Mouse (Mus musculus) ovary, adult 18-20 months (tissue): Measurements from ENCODE around the gene Fgd5.
"Not testable (repeated sequence)": the region's sequence is repeated elsewhere in the genome, so short reads cannot be mapped to it uniquely, and the experiment has no call there.

Experiments
- DNase-seq: peaks from one replicate; pipeline ENCODE4 v3.0.0; 2022; ENCODE audit warnings: low spot score, mixed read lengths

Gene Fgd5

DNA sequence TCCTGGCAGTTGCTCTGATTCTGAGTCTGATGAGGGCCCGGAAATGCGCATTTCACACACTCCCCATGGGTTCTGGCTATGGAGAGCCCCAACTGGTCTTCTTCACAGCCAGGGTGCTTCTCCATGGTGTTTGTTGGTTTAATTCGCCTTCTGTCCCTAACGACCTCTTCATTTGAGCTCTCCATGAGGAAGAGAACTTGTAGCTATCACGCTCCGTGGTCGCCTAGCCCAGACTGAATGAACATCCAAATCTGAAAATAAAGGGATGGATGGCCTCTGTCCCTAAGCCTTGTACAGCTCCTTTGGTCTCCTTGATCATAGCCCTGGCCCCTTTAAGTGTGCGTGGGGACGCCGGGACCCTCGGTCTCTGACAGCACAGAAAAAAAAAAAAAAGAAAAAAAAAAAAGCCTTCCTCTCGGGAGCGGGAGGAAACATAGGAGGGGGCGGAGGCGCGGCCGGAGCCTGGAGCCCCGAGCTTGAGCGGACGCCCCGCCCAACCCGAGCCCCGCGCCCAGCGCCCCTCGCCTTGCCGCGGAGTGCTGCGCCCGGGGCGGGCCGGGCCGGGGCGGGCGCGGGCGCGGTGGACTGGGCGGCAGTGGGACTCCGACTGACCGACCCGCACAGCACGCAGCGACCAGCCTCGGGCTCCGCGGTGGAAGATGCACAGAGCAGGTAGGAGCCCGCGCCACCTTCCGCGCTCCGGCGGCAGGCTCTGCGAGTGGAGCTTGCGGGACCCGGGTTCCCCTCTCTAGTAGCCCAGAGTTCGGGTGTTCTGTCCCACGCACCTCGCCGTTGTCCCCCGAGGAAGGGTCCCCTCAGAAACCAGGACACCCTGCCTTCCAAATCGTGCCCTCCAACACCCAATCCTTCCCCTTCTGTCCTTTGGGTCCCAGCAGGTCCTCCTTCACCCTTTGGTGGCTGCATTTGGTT lies at the start of gene Fgd5:
Gene Fgd5, plus strand, starts transcription at position 508 of the 930 bp plus-strand sequence.
- no peak for DNase-seq

DNA sequence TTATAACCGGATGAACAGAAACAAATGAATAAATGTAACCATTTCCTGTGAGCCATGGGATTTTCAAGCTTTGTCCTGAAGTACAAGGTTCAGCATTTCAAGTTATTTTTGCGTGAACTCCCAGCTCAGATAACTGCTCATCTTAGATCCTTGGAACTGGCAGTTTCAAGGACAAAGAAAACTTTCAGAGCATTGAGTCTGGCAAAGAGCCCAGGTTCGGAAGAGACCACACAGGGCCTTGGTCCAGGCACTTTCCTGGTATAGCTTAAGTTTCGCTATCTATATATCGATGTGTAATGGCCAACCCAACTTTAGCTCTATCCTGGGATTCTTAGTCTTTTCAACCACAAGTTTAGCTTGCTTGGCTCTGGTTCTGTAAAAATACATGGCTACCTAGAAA lies 47.4 kb upstream of the Fgd5 start:
- DNase-seq: peak; percentile 52

DNA sequence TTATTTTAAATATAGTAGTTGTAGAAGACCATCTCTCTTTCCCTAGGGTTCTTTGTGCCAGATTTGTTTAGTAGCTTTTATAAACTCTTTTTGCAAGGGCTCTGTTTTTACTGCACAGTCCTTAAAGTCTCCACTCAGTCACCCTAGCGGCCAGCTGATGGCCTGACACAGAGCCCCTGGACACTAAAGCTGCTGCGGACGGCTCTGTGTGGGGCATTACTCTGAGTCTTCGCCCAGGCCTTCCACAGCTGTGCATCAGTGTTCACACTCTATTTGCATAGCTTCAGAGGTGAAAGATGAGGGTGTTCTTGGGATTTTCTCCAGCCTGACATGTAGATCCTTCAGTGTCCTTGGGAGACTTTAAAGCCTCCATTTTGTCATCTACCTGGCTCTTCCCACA lies 40.2 kb upstream of the Fgd5 start:
- no peak for DNase-seq

- DNase-seq: no peak
These were observed 30.3 kb upstream of the Fgd5 start for GRCm38 (mm10) chr6:91948426-91948825.

GRCm38 (mm10) chr6:91958015-91958414 lies 20.7 kb upstream of the Fgd5 start:
- DNase-seq: not testable (repeated sequence)

- DNase-seq: peak; percentile 56
These were observed 18.5 kb upstream of the Fgd5 start for GRCm38 (mm10) chr6:91960028-91960811.

- no peak for DNase-seq
These were observed 15.2 kb upstream of the Fgd5 start for GRCm38 (mm10) chr6:91963429-91963828.

- DNase-seq: no peak
These were observed 13.6 kb upstream of the Fgd5 start for GRCm38 (mm10) chr6:91965060-91965459.

DNA sequence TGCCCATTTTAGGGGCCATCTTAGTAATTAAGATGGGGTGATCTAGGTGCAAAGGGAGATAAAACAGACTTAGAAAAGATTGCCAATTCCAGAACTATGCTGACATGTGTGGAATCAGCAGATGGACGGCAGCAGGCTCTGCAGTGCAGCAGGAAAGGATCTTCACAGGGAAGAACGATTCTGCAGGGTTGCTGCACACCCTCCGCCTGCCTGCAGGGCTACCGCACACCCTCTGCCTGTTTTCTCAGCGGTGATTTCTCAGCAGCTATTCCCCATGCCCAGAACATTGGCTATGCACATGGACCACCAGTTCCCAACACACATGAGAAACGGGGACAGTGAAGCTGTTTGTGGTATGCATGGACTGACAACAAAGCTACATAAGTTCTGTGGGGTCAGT lies 12.7 kb upstream of the Fgd5 start:
- DNase-seq: no peak

GRCm38 (mm10) chr6:91972201-91972646 lies 6.5 kb upstream of the Fgd5 start:
- peak; percentile 26 for DNase-seq

DNA sequence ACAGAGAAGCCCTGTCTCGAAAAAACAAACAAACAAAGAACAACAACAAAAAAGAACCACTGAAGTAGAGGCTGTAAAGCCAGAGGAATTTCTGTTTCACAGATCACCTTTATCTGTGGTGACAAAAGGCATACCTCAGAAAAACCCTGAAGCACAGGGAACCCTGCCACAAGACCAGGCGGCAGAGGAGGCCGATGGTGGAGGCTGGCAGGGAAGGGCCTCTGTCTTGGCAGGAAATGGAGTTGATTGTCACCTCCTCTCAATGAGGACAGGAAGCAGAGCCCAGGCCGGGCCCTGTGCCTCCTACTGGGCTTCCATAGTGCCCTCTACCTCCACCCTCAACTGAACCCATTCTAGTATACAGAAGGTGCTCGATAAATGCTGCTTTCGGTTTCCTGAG lies 4.7 kb upstream of the Fgd5 start:
- no peak for DNase-seq

GRCm38 (mm10) chr6:91979301-91979996 lies 771 bp downstream of the Fgd5 start:
- DNase-seq: no peak

DNA sequence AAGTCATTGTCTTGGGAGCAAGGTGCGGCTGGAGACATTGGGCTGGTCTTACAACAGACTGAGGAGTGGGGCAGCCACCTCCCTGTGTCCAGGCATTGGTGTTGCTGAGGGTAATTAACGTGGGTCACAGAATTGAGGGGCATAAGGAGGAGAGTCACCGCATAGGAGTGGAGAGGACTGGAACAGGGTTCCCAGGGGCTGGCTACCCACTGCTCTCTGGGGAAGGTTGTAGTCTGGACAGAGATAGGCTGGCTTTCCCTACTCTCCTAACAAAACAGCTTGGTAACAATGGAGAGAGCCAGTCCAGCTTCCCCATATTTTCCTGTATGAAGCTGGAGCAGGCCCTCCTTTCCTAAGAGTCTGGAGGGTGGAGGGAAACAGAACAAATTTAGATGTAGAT lies 1.3 kb downstream of the Fgd5 start:
- DNase-seq: no peak

DNA sequence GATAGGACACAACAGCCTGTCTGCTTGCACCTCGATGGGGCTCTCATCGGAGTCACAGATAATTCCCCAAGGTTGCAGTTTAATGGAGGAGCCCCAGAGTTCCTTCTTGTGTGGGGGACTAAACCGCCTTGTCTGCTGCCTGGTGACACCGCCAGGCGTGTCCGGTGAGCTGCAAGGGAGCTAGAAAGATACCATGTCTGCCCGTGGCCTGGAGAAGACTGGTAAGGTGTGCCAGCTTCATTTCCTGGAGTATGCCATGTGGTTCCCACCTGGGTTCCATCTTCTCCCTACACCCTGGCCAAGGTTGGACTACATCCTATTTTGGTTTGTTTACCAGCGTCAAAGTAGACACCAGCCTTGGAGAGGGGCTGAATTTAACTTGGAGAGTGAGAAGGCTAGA lies 11.4 kb downstream of the Fgd5 start:
- no peak for DNase-seq

- no peak for DNase-seq
These were observed 14.1 kb downstream of the Fgd5 start for GRCm38 (mm10) chr6:91992823-91993222.

DNA sequence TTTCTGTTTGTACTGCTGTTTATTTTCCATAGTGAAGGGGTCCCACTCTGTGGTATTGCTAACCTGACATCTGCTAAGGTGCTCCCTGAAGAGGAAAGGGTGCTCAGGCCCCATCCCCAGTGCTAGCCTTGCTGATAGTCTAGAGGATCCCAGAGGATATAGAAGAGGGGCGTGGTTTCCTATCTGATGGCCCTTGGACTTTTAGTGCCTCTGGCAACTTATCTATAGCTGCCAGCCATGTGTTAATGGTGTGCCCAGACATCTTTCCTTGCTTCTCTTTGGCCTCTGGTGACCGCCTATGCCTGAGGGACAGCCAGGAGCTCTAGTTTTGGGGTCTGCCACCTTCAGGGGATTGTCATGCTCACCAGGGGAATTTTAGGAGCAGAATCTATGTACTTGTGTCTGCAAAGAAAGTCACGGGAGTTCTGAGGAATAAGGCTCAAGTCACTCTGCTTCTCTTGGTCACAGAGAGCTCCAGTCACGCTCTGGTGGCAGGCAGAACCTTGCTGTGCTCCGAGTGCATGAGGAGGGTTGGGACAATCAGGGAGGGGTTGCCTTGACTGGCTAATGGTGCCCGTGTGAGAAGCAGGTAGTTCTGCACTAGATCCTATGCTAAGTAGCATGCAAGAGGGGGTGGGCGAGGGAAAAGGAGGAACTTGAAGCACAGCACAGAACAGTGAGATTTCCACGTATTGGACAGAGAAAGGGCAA lies 15.3 kb downstream of the Fgd5 start:
- DNase-seq: no peak

DNA sequence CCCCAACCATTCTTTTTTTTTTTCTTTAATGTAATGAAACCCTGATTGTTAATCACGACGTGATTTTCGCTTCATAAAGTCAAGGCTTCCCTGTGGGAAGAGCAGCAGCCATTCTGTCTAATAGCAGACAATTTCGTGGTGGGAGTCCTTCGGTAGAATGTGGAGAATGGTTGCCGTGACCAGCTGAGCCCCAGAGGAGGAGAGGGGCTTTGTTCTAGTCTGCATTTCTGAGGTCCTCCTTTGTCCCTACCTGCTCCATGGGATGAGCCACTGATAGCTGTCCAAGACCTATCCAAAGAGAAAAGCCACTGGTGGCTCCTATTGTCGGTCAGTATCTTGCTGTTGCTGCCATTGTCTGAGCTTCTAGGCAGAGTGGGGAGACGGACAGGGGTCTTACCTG lies 17.4 kb downstream of the Fgd5 start:
- DNase-seq: no peak

- no peak for DNase-seq
These were observed 24.0 kb downstream of the Fgd5 start for GRCm38 (mm10) chr6:92002558-92003285.

- no peak for DNase-seq
These were observed 25.0 kb downstream of the Fgd5 start for GRCm38 (mm10) chr6:92003646-92004045.

- DNase-seq: no peak
These were observed 25.6 kb downstream of the Fgd5 start for GRCm38 (mm10) chr6:92004137-92004805.
